Mouse (Mus musculus) hindbrain, embryonic 11.5 days (tissue): ENCODE data around the gene Ppp4r3b. TPM values are rescaled to one million over a fixed set of nuclear protein-coding genes. Genes with fewer than 3 reads are reported as not detected.

Experiments
- ATAC-seq: fragments of 200-750 bp; cut with Nextera tagmentation; 2 replicates; pipeline ENCODE4 v1.8.0; 2017; ENCODE audit warnings: mild to moderate bottlenecking, moderate TSS enrichment, moderate library complexity; ENCODE audit not compliant: low FRiP score
- DNase-seq: peaks from one replicate; pipeline ENCODE4 v3.0.0-alpha.2; 2015; ENCODE audit warnings: low spot score
- H3K27ac ChIP-seq: fragments of 300-500 bp; sonication (generic); 2 replicates; pipeline ENCODE4 v1.5.1; 2014; ENCODE audit warnings: mild to moderate bottlenecking, low read depth, low read length
- H3K27me3 ChIP-seq: fragments of 300-500 bp; sonication (generic); 2 replicates; pipeline ENCODE4 v1.6.1; 2014; ENCODE audit warnings: mild to moderate bottlenecking, low read length, moderate library complexity, mixed read lengths; ENCODE audit not compliant: control insufficient read depth, insufficient read depth
- H3K36me3 ChIP-seq: fragments of 300-500 bp; sonication (generic); 2 replicates; pipeline ENCODE4 v1.6.1; 2014; ENCODE audit warnings: mild to moderate bottlenecking, low read length, moderate library complexity, mixed read lengths; ENCODE audit not compliant: control insufficient read depth, insufficient read depth
- H3K4me1 ChIP-seq: fragments of 300-500 bp; sonication (generic); replicated peaks from 2 replicates; pipeline ENCODE4 v1.6.1; 2014; ENCODE audit warnings: low read length, mixed read lengths; ENCODE audit not compliant: control insufficient read depth, insufficient read depth
- H3K4me2 ChIP-seq: fragments of 300-500 bp; sonication (generic); replicated peaks from 2 replicates; pipeline ENCODE4 v1.6.1; 2014; ENCODE audit warnings: mild to moderate bottlenecking, low read depth, low read length
- H3K4me3 ChIP-seq: fragments of 300-500 bp; sonication (generic); 2 replicates; pipeline ENCODE4 v1.5.1; 2014; ENCODE audit warnings: low read depth, low read length
- H3K9ac ChIP-seq: fragments of 300-500 bp; sonication (generic); 2 replicates; pipeline ENCODE4 v1.6.1; 2014; ENCODE audit warnings: low read depth, low read length
- H3K9me3 ChIP-seq: fragments of 300-500 bp; sonication (generic); 2 replicates; pipeline ENCODE4 v1.6.1; 2016; ENCODE audit warnings: low read length; ENCODE audit not compliant: control insufficient read depth
- WGBS: fragments of 180-500 bp; shearing (Covaris S2); extraction: QIAGEN DNeasy Blood & Tissue Kit; methylation state at CpG from one replicate; pipeline ENCODE4 v1.1.7; 2014; 5-methylcytosine and 5-hydroxymethylcytosine counted together
- polyA plus RNA-seq: library from polyadenylated mRNA; unstranded; fragments of >200 nt; fragmentation: Nextera tagmentation; extraction: Ambion mirVana; gene quantifications from 2 replicates; pipeline ENCODE4 v1.2.1, GENCODE M21; 2014

The Ppp4r3b gene
- polyA plus RNA-seq, 1 experiment from 2014 or later = 105 TPM

- Histone ChIP-seq H3K9ac (no peak overlapping the region), H3K4me3 (no peak overlapping the region), H3K36me3 (0 out of 2 replicates have a peak, but pooled peaks cover 8% of the 10 kb centered on the region), H3K27ac (no peak overlapping the region), H3K27me3 (no peaks in the 10 kb centered on the region), H3K4me1 (no peaks in the 10 kb centered on the region), H3K9me3 (no peaks in the 10 kb centered on the region), H3K4me2 (no peak overlapping the region)
- ATAC-seq (no peak), DNase-seq (no peak)
- WGBS = 92% methylated on average over 5 of the region's 5 CpGs
Measured at GRCm38 (mm10) chr11:29222310-29222709, 49.6 kb downstream of the Ppp4r3b start.

- Histone ChIP-seq H3K4me1 (no peaks in the 10 kb centered on the region), H3K9me3 (no peaks in the 10 kb centered on the region), H3K27me3 (no peaks in the 10 kb centered on the region), H3K4me2 (no peak overlapping the region), H3K27ac (no peak overlapping the region), H3K4me3 (no peak overlapping the region), H3K36me3 (0 out of 2 replicates have a peak, but pooled peaks cover 9% of the 10 kb centered on the region), H3K9ac (no peak overlapping the region)
- 98% methylated on average over 2 of the region's 2 CpGs for WGBS
- no peak for ATAC-seq
- no peak for DNase-seq
Measured at GRCm38 (mm10) chr11:29224754-29225153, 52.1 kb downstream of the Ppp4r3b start.

- Histone ChIP-seq H3K9ac (no peak overlapping the region), H3K27me3 (no peaks in the 10 kb centered on the region), H3K4me1 (no peaks in the 10 kb centered on the region), H3K36me3 (0 out of 2 replicates have a peak, but pooled peaks cover 6% of the 10 kb centered on the region), H3K4me3 (no peak overlapping the region), H3K27ac (no peak overlapping the region), H3K9me3 (no peaks in the 10 kb centered on the region), H3K4me2 (no peak overlapping the region)
- ATAC-seq (no peak), DNase-seq (no peak)
- 83% methylated on average over 2 of the region's 2 CpGs for WGBS
Measured at GRCm38 (mm10) chr11:29228957-29229356, 56.3 kb downstream of the Ppp4r3b start.

DNA sequence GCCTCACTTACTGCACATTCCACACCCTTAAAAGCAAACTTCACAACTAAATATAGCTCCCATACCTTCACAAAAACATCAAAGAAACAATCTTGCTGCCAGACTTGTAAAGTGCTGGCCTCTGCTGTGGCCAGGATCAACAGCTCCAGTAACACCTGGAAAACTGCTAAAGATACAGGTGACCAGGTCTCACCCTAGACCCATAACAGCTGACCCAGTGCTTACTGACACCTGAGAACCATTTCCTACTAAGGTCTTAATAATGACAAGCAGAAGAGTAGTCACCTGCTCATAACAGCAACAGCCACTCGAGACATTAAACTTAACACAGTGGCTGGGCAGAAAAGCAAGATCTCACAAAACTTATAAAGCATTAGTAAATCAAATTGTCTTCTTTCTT lies 60.9 kb downstream of the Ppp4r3b start:
- DNase-seq = no peak
- no peaks in the 10 kb centered on the region for H3K4me1 ChIP-seq
- 0 out of 2 replicates have a peak, but pooled peaks cover 3% of the 10 kb centered on the region for H3K36me3 ChIP-seq
- 83% methylated on average over 1 of the region's 1 CpGs for WGBS
- H3K9ac ChIP-seq = no peak overlapping the region
- ATAC-seq = no peak
- no peak overlapping the region for H3K4me3 ChIP-seq
- no peaks in the 10 kb centered on the region for H3K27me3 ChIP-seq
- H3K27ac ChIP-seq = no peak overlapping the region
- H3K4me2 ChIP-seq = no peak overlapping the region
- no peaks in the 10 kb centered on the region for H3K9me3 ChIP-seq

DNA sequence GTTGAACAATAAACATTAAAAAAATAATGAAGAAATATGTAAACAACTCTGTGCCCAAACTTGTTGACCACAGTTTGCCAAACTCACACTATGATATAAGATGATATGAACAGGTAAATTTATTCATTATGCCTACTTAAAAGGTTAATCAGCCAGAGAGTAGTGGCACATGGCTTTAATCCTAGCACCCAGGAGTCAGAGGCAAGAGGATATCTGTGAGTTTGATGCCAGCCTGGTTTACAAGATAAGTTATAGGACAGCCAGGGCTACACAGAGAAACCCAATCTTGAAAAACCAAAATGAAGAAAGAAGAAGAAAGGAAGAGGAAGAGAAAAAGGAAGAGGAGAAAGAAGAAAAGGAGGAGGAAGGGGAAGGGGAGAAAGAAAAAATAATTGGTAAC lies 64.7 kb downstream of the Ppp4r3b start:
- H3K36me3 ChIP-seq = no peaks in the 10 kb centered on the region
- ATAC-seq = no peak
- H3K27ac ChIP-seq = no peak overlapping the region
- no peak overlapping the region for H3K4me2 ChIP-seq
- no peaks in the 10 kb centered on the region for H3K9me3 ChIP-seq
- DNase-seq = no peak
- no peaks in the 10 kb centered on the region for H3K4me1 ChIP-seq
- H3K27me3 ChIP-seq = no peaks in the 10 kb centered on the region
- no peak overlapping the region for H3K4me3 ChIP-seq
- H3K9ac ChIP-seq = no peak overlapping the region

- ATAC-seq (no peak), DNase-seq (no peak)
- Histone ChIP-seq H3K9me3 (no peaks in the 10 kb centered on the region), H3K4me1 (no peaks in the 10 kb centered on the region), H3K9ac (no peak overlapping the region), H3K27me3 (no peaks in the 10 kb centered on the region), H3K27ac (no peak overlapping the region), H3K36me3 (0 out of 2 replicates have a peak, but pooled peaks cover 2% of the 10 kb centered on the region), H3K4me2 (no peak overlapping the region), H3K4me3 (no peak overlapping the region)
Measured at GRCm38 (mm10) chr11:29238047-29238446, 65.4 kb downstream of the Ppp4r3b start.

GRCm38 (mm10) chr11:29238551-29238950 lies 65.9 kb downstream of the Ppp4r3b start:
- ATAC-seq (no peak), DNase-seq (no peak)
- H3K9ac ChIP-seq = no peak overlapping the region
- H3K4me1 ChIP-seq = no peaks in the 10 kb centered on the region
- H3K4me3 ChIP-seq = no peak overlapping the region
- H3K9me3 ChIP-seq = no peaks in the 10 kb centered on the region
- no peak overlapping the region for H3K27ac ChIP-seq
- no peaks in the 10 kb centered on the region for H3K27me3 ChIP-seq
- no peak overlapping the region for H3K4me2 ChIP-seq
- WGBS = 88% methylated on average over 3 of the region's 3 CpGs
- 0 out of 2 replicates have a peak, but pooled peaks cover 5% of the 10 kb centered on the region for H3K36me3 ChIP-seq

DNA sequence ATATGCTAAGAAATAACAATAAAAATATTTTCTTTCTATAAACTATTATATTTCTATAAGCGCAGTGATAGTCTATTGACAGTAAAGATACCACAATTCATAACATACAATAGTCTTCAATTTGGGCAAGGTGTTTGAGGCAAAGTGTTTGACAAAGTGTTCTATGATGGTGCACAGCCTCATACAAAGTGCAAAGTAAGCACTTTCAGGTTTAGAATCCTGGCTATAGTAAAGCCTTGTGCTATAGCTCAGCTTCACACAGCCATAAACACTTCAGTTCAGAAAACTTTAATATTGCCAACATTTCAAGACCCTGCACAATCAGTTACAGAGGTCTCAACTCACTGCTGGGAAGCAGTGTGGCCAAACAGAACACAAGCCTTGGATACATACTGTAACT lies 66.7 kb downstream of the Ppp4r3b start:
- no peaks in the 10 kb centered on the region for H3K27me3 ChIP-seq
- H3K4me1 ChIP-seq = no peaks in the 10 kb centered on the region
- H3K4me3 ChIP-seq = no peak overlapping the region
- no peak overlapping the region for H3K27ac ChIP-seq
- H3K9ac ChIP-seq = no peak overlapping the region
- DNase-seq (no peak), ATAC-seq (no peak)
- WGBS = 91% methylated on average over 1 of the region's 1 CpGs
- no peak overlapping the region for H3K4me2 ChIP-seq
- 0 out of 2 replicates have a peak, but pooled peaks cover 5% of the 10 kb centered on the region for H3K36me3 ChIP-seq
- no peaks in the 10 kb centered on the region for H3K9me3 ChIP-seq

- 0 out of 2 replicates have a peak, but pooled peaks cover 5% of the 10 kb centered on the region for H3K36me3 ChIP-seq
- no peak overlapping the region for H3K4me2 ChIP-seq
- WGBS = 66% methylated on average over 4 of the region's 4 CpGs
- ATAC-seq (no peak), DNase-seq (no peak)
- no peak overlapping the region for H3K9ac ChIP-seq
- H3K27me3 ChIP-seq = no peaks in the 10 kb centered on the region
- no peaks in the 10 kb centered on the region for H3K4me1 ChIP-seq
- no peak overlapping the region for H3K4me3 ChIP-seq
- H3K9me3 ChIP-seq = no peaks in the 10 kb centered on the region
- no peak overlapping the region for H3K27ac ChIP-seq
Measured at GRCm38 (mm10) chr11:29241961-29242360, 69.3 kb downstream of the Ppp4r3b start.
